ENCODE assay signal across 9 mouse cellular contexts in the genomic region with DNA sequence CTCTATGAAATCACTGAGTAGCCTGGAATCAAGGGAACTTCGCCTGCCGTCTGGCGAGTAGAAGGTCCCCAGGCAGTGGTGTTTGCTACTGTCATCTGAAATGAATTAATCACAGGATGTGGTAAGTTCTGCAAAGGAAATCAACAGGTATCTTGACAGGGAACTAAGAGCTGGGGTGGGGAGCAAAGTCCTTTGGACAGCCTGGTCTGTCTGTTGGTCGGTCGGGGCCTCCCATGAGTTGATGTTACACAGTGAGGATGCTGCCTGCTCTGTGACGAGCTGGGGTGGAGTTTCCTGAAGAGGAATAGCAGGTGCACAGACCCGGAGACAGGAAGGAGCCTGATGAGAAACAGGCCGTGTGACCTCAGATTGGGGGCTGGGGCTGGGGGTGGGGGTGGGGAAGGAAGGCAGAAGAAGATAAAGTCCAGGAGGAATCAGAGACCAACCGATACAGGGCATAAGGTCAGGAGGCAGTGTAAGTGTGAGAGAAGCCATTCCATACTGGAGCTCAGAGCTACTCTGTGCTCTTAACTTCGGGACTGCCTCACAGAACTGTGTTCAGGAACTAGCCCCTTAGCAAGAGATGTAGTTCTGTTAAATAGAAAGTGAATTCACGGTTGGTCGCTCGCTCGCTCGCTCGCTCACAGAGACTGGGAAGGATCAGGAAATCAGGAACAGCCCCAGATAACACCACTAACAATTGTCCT.
DNase-seq lines count a peak whose midpoint lies in the region; ATAC-seq lines count a peak whose summit lies in the region.
"Had no signal": no experiment of that assay in that cellular context is flagged by ENCODE, and none has a peak within 500 bp of the region (broad histone marks: within the 10 kb centered on the region; RNA-seq: fewer than 3 reads in every experiment).

No protein-coding gene starts in this region.

- H3K27me3 ChIP-seq in neural tube, embryonic 15.5 days (replicated peaks): no peaks in the 10 kb centered on the region
- H3K27me3 ChIP-seq in liver, embryonic 16.5 days (ENCODE audit: control insufficient read depth, insufficient read depth, low read depth, low read length): no peaks in the 10 kb centered on the region
- H3K27me3 ChIP-seq in splenic B cell, adult 2 months (ENCODE audit: control insufficient read depth, insufficient read depth, low read length, poor library complexity, severe bottlenecking): no peaks in the 10 kb centered on the region
- H3K27me3 ChIP-seq: Patski had no signal

- H3K36me3 ChIP-seq in neural tube, embryonic 15.5 days: no peaks in the 10 kb centered on the region
- H3K36me3 ChIP-seq in liver, embryonic 16.5 days (ENCODE audit: control insufficient read depth, insufficient read depth): no peaks in the 10 kb centered on the region
- H3K36me3 ChIP-seq in splenic B cell, adult 2 months (ENCODE audit: control insufficient read depth, insufficient read depth, low read length, poor library complexity, severe bottlenecking): no peaks in the 10 kb centered on the region

- H3K4me3 ChIP-seq in neural tube, embryonic 15.5 days (replicated peaks): no peak overlapping the region
- H3K4me3 ChIP-seq in liver, embryonic 16.5 days (ENCODE audit: low read depth, low read length): no peak overlapping the region

- 51% methylated on average over 16 of the region's 16 CpGs for WGBS in neural tube, embryonic 15.5 days
- 10% methylated on average over 16 of the region's 16 CpGs for WGBS in liver, embryonic 16.5 days (ENCODE audit: insufficient replicate concordance)

- H3K4me1 ChIP-seq in neural tube, embryonic 15.5 days: peaks cover 11% of the 10 kb centered on the region
- peaks cover 2% of the 10 kb centered on the region; the same call in 1 of the 2 replicates for H3K4me1 ChIP-seq in liver, embryonic 16.5 days (ENCODE audit: control insufficient read depth, low read depth, low read length)

- H3K9ac ChIP-seq in neural tube, embryonic 15.5 days (replicated peaks): no peak overlapping the region
- H3K9ac ChIP-seq in liver, embryonic 16.5 days (ENCODE audit: low read depth, low read length): no peak overlapping the region

- peak; percentile 35 for DNase-seq in neural tube, embryonic 10.5 days (ENCODE audit: extremely low spot score, low spot score)
- DNase-seq in heart, postnatal 4 days: peak; percentile 43
- DNase-seq in splenic B cell, adult 2 months (ENCODE audit: low read depth, low spot score): peak; percentile 83
- no peak for DNase-seq in adrenal gland, adult 2 months
- DNase-seq in frontal cortex, postnatal 36 days (ENCODE audit: low spot score in 2 of 2): no peak

- H3K9me3 ChIP-seq in neural tube, embryonic 15.5 days (replicated peaks): no peaks in the 10 kb centered on the region
- H3K9me3 ChIP-seq in liver, embryonic 16.5 days (replicated peaks; ENCODE audit: control insufficient read depth, low read length): no peaks in the 10 kb centered on the region

- no peak overlapping the region for H3K4me2 ChIP-seq in neural tube, embryonic 15.5 days
- H3K4me2 ChIP-seq in liver, embryonic 16.5 days (ENCODE audit: low read depth, low read length): no peak overlapping the region

- no peak overlapping the region for H3K27ac ChIP-seq in neural tube, embryonic 15.5 days (replicated peaks)
- H3K27ac ChIP-seq in liver, embryonic 16.5 days (ENCODE audit: low read length): no peak overlapping the region

- ATAC-seq in neural tube, embryonic 15.5 days (ENCODE audit: low FRiP score): no peak
- 0 out of 2 replicates have a peak, but pooled peaks have one; percentile 16 for ATAC-seq in liver, embryonic 16.5 days (ENCODE audit: low read depth)
- ATAC-seq in cerebellum, adult (ENCODE audit: insufficient number of reproducible peaks, low FRiP score, low TSS enrichment): no peak
- ATAC-seq: Patski had no signal

Comparison
In these comparisons a context has a peak if more than half of its experiments do, and no peak if none do; other contexts are left out.
1. DNase-seq: peak in neural tube, embryonic 10.5 days (single experiment), heart, postnatal 4 days (single experiment) and splenic B cell, adult 2 months (single experiment); none in adrenal gland, adult 2 months (single experiment) and frontal cortex, postnatal 36 days (0 of 2).